Mouse (Mus musculus): ENCODE results near the gene Heatr5a. TPM values are rescaled to one million over a fixed set of nuclear protein-coding genes. Genes with fewer than 3 reads are reported as not detected.

The Heatr5a gene
- polyA plus RNA-seq, 1 experiment = 17.1 TPM

DNA sequence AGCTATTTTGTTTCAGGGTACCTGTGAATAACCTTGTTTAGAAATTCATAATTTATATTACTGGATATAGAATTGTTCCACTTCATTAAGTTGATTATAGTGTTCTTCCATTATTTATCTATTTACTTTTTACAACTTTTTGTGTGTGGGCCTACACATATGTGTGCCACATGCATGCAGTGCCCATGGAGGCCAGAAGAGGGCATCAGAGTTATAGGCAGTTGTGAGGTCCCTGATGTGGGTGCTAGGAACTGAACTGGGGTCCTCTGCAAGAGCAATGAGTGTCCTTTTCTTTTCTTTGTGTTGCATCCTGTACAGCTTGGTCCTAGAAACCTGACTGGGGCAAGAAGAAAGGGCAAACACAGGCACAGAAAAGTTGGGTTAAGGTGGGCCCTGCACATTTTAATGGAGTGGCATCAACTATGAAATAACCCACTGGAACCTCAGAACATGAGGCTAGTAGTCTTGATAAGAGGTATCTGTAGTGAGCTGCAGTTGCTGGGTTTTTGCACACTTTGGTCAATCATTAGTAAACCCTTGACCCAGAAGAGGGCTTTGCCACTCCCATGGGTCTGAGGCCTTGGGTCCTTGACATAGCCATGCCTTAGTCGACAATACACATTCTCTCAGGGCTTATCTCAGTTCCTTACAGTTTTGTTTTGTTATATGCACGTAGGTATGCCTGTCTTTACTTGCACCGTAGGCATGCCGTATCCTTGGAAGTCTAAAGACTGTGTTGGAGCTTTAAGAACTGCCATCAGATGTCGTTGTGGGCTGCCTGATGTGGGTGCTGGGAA lies 1.3 kb upstream of the Heatr5a start:
- DNase-seq (ENCODE audit: low spot score) = no peak

DNA sequence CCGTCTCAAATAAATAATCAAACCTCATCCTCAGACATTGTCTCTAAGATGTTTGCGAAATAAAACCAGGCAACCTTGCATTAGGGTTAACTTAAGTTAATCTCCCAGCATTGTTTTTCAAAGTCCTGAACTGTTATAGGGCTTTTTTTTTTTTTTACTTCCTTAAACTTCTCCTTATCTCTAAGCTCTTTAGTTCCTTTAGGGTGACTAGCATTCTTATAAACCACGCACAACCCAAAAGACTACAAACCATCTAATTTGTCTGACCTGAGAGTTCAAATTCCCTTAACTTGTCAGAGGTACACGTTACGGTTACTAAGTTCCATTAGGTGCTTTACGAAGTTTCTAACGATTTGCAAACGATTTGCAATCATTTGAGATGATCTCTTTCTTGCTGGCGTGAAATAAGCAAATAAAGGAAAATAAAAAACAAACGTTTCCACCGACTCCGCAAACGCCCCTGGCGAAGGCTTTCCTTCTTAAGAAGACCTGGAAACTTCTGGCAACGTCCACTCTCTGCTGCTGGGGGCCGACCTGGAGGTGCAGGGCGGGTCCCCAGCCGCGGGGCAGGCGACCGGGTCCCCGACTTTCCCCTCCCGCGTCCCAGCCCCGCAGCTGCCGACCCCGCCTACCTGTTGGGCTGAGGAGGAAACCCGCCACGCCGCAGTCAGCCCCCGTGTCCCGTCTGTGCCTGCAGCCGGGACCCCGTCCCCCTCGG lies 610 bp downstream of the Heatr5a start:
- DNase-seq (ENCODE audit: low spot score) = no peak

DNA sequence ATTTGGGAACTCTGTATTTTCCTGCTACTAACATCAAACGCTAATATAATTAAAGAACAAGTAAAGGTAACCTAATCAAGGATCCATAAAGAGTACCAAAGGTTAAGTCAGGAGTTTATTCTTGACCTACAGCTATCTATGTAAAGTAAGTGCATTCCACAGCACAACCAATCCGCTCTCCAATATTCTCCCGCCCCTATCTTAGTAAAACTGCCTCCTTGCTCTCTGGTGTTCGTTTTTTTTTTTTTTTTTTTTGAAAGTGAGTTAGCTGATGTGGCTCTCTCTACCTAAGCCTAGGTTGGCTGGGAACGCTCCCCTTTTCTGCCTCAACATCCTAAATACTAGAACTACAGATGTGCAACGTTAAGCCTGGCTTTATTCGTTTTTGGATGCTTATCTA lies 1.2 kb downstream of the Heatr5a start:
- DNase-seq (ENCODE audit: low spot score) = no peak

DNA sequence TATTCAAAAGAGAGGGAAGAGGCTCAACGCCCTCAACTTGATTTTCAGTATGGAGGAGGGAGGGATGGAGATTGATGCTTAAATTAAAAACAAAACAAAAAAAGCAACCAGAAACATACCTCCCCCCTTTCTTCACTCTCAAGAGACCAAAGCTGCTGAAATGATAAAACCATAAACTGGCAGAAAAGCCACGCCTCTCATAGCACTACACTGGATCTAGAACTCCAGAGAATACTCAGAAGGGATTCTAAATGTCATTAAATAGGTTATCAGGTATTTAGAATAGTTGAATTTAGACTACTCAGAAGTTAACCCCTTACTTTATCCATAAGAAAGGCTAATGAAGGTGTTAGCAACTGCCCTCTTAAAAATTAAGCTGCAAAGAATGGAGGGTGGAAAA lies 2.0 kb downstream of the Heatr5a start:
- no peak for DNase-seq (ENCODE audit: low spot score)

DNA sequence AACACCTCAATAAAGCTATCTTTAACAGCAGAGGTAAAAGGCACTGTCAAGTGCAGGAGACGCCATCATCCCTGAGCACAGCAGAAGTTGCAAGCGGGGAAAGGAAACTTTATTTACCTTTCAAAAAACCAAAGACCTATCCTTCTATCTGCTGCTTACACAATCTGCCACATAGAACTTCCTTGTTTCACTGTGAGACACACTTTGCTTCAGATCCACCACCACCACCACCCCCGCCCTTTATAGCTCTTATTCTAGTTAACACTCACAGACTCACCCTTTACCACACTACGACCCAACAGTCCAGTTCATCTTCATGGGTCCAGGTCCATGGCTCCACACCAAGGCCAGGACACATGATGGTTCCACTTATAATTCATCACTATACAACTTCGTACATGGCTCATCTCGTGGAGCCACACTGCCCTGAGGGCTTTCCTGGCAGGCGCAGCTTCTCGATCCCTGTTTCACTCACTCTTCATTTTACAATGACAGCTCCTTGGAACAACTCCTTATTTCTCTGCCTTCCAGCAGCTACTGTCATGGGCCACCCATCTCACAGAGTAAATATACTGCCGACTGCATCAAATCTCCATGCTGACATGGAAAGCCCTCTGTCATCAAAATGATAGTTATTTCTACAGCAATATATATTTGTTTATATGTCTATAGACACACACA lies 3.1 kb downstream of the Heatr5a start:
- no peak for DNase-seq (ENCODE audit: low spot score)

DNA sequence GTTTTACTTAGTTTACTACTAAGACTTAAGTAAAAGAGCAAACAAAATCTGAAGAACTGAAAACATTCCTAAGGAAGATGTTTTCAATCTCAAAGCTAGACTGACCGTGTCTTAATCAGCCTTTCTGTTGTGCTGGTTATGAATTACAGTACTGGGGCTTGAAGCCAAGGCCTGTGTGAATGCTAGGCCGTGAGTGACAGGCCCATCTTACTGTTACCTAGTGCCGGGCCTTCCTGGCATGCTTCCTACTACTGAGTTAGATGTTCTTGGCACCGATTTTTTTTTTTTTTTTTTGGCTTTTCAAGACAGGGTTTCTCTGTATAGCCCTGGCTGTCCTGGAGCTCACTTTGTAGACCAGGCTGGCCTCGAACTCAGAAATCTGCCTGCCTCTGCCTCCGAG lies 13.5 kb downstream of the Heatr5a start:
- DNase-seq (ENCODE audit: low spot score) = no peak

DNA sequence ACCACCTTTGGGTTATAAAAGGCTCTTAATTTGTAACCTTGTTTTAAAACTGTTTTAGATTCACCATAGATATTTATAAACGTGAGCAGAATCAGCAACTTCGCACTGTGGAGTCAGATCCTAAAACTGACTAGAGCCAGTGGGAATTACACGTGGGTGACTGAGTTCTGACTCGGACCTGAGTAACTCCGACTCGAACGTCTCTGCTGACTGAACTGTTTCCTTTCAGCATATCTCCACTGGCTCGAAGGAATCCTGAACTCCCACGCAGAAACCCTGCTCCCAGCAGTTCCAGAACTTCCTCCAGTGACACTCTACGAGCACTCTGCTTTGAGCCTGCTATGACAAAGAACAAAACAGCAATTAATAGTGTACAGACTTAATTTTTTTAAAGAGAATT lies 18.8 kb downstream of the Heatr5a start:
- DNase-seq (ENCODE audit: low spot score) = no peak

DNA sequence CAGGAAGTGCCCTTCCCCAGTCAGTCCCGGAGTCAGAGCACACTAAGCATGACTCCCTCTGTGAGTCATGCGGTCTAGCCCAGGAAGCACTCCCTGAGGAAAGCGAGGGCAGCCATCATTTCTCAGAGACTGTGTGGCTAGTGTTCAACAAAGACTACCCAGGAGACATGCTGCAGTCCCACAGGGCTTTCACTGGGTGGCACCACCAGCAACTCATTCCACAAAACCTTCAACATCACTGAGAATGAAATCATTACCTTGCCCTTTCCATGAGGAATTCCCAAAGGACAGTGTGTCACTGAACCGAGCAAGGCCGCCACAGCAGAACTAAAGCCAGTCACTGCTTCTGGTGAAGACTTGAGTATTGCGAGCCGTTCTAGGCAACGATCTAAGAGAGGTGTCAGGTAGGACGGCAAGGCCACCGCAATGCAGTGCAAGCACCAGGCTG lies 23.6 kb downstream of the Heatr5a start:
- DNase-seq (ENCODE audit: low spot score) = no peak

DNA sequence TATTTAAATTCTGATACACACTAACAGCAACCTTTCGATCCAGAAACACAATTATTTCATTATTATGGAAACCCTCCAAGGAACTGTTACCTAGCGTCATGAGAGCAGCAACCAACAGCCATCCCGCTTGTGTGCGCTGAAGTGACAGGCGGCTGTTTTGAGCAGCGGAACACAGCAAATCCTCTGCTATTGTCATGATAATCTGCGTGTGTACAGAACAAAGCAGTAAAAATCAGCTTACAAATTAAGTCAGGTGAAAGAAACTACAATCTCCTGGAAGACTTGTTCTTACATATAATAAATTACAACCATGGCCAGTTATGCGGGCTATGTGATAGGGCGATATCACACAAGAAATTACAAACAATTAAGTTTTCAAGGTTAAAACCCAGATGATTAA lies 25.8 kb downstream of the Heatr5a start:
- no peak for DNase-seq (ENCODE audit: low spot score)

DNA sequence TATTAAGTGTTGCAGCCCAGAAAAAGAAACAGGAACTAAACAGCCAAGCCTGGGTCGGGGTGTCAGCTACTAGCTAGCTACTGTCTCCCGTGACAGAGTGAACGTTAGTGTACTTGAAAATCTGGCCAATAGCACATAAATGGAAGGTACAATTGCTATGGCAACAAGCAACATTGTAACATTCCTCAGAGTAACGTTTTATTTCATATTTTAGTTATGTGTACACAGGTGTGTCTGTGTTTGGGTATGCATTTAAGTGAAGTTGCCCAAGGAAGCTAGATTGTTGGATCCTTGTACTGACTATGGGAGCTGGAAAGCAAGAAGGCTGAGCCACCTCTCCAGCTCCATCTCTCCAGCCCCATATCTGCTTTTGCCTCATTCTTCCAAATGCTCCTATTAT lies 31.3 kb downstream of the Heatr5a start:
- no peak for DNase-seq (ENCODE audit: low spot score)

DNA sequence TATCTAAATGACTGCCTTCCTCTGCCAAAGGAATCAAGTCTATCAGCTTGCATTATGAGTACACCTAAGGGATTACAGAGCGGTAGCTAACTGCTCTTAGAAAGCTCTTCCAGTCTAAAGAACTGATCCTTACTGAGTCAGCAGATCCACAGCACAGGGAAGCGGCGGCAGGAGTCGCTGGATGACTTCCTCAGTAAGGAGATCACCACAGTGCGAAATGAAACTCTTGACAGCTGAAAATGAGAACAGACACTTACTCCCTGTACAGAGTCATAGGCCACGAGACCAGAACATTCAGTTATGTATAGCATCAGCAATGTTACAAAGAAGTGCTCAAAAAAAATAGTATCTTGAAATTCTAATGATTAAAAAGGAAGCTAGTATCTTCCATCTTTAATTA lies 33.2 kb downstream of the Heatr5a start:
- no peak for DNase-seq (ENCODE audit: low spot score)

DNA sequence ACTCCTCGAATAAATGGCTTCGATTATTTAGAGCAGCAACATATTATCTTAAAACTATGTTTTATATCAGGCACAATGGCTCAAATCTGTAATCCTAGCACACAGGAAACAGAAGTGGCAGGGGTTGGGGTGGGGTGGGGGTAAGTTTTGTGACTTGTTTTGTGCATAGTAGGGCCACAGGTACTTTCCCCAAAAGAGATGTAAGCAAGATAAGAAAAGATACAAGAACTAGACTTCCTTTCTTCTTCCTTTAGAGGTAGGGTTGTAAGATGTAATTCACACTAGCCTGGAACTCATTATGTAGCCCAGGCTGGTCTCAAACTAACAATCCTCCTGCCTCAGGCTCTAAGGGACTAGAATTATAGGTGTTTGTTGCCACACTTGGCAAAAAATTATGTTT lies 41.5 kb downstream of the Heatr5a start:
- no peak for DNase-seq (ENCODE audit: low spot score)

DNA sequence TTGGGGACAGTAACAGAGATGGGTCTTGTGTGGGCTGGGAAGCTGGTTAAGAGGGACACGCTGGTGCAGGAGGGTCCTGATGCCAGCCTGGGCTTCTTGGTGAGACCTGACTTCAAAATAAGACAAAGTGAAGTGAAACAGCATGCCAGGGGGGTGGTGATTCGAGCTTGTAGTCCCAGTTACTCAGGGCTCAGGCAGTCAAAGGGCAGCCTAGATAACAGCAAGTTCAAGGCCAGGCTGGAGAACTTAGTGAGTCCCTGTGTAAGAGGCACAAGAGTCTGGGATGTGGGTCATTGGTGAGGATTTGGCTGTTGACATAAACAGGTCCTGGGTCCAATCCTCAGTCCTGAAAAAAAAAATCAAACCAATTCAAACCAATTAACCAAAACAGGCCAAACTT lies 53.9 kb downstream of the Heatr5a start:
- no peak for DNase-seq (ENCODE audit: low spot score)

DNA sequence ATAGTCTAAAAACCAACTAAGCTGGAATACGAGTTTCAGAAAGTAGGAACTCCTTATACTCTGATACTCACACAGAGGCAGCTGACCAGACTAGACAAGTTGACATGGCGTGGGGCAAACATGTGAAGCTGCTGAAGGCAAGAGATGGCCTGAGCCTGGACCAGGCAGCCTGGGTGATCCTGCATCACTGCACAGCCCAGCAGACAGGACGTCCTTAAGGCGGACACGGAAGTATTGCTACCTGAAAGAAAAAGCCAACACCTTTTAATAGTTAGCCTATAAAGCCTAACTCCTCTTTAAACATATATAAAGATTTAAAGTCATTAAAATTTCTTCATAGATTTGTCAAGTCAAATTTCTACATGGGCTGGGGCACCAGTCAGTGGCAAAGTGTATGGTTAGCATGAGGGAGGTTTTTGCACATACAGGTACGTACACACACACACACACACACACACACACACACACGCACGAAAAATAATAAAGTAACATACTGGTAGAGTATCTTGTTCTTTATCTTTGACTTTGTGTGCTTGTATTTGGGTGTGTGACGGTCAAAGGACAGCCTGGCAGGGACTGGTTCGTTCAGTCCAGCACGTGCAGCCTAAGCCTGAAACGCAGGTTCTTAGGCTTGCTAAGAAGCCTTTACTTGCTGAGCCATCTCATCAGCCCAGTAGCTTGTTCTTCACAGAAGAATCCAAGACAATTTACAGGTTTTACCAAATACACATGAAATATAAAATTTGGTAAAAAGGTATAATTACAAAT lies 56.0 kb downstream of the Heatr5a start:
- no peak for DNase-seq (ENCODE audit: low spot score)

DNA sequence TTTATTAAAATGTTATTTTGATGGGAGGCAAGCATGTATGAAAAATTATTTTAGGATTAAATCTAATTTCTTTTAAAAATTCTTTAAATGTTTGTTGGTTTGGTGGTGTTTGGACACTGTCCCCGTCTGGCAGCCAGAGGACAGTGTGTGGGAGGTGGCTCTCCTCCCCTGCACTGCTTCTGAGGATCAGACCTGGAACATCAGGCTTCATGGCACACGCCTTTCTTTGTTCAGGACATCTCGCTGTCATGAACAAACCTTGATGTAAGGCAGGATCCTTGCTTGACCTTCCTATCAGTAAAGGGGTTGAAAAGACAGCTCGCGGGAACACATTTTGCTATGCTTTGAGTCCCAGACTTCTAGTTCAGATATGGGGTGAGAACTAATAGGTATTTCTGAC lies 61.9 kb downstream of the Heatr5a start:
- DNase-seq (ENCODE audit: low spot score) = no peak

DNA sequence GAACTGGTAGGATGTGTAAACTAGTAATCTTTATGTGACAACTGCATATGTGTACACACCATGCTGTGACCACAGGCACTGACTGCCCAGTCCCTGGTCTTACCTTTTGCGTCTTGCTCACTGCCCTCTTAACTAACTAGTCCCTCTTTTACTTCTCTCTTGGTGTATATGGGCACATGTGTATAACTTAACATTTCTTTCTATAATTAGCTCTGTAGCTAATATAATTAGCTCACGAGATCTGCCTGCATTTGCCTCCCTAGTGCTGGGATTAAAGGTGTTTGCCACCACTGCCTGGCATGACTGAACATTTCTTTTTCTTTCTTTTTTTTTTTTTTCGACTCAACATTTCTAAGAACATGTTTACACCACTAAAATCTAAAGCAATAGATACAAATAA lies 63.6 kb downstream of the Heatr5a start:
- DNase-seq (ENCODE audit: low spot score) = no peak

DNA sequence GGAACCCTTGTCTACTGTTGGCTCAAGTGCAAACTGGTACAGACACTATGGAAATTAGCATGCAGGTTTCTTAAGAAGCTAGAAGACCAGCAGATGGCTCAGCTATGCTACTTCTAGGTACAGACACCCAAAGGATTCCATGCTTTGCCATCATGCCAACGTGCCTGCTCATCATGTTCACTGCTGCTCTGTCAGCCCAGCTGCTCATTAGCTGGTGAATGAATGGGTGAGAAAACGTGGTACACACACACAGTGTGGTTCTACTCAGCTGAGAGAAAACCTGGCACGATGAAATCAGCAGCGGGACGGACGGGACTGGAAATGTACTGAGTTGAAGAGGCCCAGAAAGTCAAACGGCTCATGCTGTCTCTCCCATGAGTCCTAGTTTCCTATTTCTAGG lies 70.6 kb downstream of the Heatr5a start:
- no peak for DNase-seq (ENCODE audit: low spot score)

DNA sequence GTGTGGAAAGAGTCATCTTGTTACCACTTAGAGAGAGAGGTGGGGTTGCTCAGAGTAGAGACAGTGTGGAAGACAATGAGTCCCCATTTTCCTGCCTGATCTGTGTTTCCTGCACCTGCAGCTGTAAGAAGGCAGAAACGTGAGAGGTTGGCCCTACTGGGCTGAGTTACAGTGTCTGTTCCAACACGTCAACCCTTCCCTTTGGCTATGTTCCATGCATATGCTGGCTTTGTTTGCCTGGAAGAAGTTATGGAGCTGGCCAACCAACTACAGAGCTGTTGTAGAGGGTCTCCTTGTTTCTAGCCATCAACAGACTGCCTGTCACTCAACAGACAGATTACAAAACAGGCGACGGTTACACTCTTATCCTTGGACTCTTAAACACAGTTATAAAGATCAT lies 74.2 kb downstream of the Heatr5a start:
- no peak for DNase-seq (ENCODE audit: low spot score)

DNA sequence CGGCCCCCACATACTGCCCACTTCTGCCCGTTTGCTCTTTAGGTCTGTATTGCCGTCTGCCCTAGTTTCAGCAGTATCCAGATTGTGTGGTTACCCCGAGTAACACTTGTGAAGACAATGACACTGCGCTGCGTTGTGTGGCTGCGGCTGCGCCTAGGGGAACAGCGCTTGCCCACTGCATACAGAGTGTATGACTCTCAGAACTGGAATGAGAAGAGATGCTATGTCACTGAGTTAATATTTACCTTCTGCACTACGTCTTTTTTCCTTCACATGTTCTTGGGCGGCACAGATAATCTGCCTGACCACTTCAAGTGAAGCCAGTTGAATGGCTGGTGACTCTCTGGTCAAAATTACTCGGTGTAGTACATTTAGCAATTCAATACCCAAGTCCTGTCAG lies 82.5 kb downstream of the Heatr5a start:
- DNase-seq (ENCODE audit: low spot score) = no peak

DNA sequence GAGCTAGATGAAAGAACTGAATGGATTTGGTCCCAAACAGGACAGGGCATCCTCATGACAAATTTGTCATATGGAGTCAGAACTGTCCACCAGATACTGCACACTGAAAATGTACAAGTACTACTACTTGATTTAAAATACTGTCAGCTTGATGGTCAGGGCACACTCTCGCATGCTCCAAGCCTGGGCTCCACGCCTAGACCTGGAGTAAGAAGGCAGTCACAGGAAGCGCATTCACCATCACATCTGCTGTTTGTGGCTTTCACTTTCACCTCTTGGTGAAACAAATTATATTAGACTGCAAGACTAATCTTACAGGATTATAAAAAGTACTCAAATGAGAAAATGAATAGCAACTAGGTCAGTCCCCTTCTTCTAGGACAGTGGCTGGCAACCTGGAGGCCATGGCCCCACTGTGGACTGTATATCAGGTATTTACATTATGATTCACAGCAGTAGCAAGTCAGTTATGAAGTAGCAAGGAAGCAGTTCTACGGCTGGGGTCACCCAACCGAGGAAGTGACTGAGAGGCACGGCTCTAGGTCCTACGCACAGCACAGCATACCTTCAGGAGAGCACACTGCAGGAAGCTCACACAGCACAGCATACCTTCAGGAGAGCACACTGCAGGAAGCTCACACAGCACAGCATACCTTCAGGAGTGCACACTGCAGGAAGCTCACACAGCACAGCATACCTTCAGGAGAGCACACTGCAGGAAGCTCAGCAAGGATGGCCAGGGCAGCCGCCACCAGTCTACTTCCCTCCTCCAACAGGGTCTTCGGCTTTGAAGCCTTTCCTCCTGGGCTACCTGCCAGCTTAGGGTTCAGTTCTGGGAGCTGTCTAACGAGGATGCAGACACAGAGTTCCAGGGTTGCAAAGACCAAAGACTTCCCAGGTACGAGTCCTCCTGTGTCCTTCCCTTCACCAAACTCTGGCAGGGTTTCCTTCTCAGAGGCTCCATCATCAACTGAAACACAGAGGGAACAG lies 83.5 kb downstream of the Heatr5a start:
- DNase-seq (ENCODE audit: low spot score) = no peak

DNA sequence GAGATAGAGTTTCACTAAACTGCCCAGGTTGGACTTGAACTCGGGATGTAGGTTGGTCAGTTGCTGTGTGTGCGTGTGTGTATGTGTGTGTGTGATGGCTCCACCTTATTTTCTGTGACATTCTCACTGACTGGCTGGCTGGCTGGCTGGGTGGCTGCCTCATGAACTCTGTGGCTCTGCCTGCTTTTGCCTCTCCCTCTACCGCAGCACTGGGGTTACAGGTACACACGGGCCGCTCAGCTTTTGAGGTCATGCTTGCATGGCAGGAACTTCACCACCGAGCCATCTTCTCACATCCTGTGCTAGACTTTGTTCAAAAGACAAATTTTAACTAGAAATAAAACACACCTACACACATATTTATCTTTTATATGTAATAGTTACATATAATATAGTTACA lies 84.8 kb downstream of the Heatr5a start:
- DNase-seq (ENCODE audit: low spot score) = no peak

Data from urinary bladder, adult 2 months (tissue).